Mouse (Mus musculus): ENCODE results near the gene Slc17a2. TPM values are rescaled to one million over a fixed set of nuclear protein-coding genes. Genes with fewer than 3 reads are reported as not detected.
"Not testable (repeated sequence)": the region's sequence is repeated elsewhere in the genome, so short reads cannot be mapped to it uniquely, and the experiment has no call there.

The Slc17a2 gene
- polyA plus RNA-seq (2015; fragmentation: Nextera tagmentation; extraction: Ambion mirVana), result 0.39 TPM in 1 of 2 replicates, not detected in the other

DNA sequence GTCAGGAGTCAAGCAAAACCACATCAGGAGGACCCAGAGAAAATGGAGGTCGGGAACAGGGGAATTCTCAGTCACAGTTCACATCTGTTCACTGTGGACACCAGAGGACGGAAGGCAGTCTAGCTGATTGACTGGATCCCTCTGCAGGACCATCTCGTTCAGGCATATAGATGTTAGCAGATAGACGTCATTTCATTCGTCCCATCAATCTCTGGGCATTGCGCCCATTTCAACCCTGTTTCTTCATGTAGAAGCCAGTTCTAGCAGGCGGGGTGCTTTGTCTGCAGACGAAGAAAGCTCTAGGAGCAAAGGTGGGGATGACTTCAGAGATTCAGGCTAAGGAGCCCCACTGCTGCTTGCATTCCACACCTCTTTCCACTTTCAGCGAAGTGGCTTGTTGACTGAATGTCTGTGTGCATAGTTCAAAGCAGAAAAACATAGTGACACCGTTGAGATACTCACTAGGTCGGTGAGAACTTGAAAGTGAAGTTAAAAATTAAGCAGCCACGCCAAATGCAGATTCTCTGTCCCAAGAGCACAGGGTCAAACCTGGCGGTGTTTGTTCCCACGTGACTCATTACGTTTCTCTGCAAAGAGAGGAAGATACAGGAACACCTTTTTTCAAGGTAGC is at the start of gene Slc17a2:
Gene Slc17a2 (plus strand): TSS at position 572 of the 631 bp plus-strand sequence.
- 75% methylated on average over 15 of the region's 15 CpGs for WGBS
- H3K27me3 ChIP-seq (ENCODE audit: insufficient read depth, low read length), result no peaks in the 10 kb centered on the region

DNA sequence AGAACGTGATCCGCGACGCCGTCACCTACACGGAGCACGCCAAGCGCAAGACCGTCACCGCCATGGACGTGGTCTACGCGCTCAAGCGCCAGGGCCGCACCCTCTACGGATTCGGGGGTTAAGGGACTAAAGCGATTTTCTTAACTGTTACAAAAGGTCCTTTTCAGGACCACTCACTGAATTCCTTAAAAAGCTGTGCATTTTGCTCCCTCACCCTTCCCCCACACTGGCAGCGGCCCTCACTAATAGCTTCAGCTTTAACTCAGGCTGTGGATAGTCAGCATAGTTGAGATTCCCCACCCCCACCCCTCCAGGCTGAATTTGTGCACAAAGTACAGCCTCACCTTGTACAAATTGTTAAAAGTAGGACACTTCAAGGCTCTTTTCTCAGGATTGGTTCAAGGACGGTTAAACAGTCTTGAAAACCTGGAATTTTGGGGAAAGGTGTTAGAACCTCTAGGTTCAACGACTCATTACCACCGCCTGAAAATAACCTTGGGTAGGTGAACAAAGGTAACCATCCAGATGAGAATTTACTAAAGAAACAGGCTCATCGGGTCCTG is 49.5 kb upstream of the Slc17a2 start:
- 1% methylated on average over 17 of the region's 23 CpGs for WGBS
- Histone ChIP-seq H3K27ac (ENCODE audit: low read length) (peak overlapping the region; percentile 97), H3K36me3 (ENCODE audit: insufficient read depth, low read length) (no peaks in the 10 kb centered on the region), H3K4me3 (ENCODE audit: low read length) (peak overlapping the region; percentile 51), H3K9ac (replicated peaks; ENCODE audit: low read length) (peak overlapping the region; percentile 77), H3K27me3 (ENCODE audit: insufficient read depth, low read length) (no peaks in the 10 kb centered on the region), H3K9me3 (ENCODE audit: low read length) (no peaks in the 10 kb centered on the region), H3K4me1 (ENCODE audit: insufficient read depth, low read length) (peaks cover 15% of the 10 kb centered on the region), H3K4me2 (replicated peaks; ENCODE audit: low read depth, low read length) (peak overlapping the region; percentile 77)
- ATAC-seq (ENCODE audit: low FRiP score, low TSS enrichment), result no peak; the same call in none of the 2 replicates

More for the DNA sequence above, at the start of gene Slc17a2:
- Histone ChIP-seq H3K4me1 (ENCODE audit: insufficient read depth, low read length) (no peaks in the 10 kb centered on the region), H3K27ac (ENCODE audit: low read length) (no peak within 1 kb of the TSS), H3K9me3 (ENCODE audit: low read length) (no peaks in the 10 kb centered on the region), H3K4me3 (ENCODE audit: low read length) (no peak within 1 kb of the TSS), H3K36me3 (ENCODE audit: insufficient read depth, low read length) (no peaks in the 10 kb centered on the region), H3K4me2 (replicated peaks; ENCODE audit: low read depth, low read length) (no peak within 1 kb of the TSS), H3K9ac (replicated peaks; ENCODE audit: low read length) (no peak within 1 kb of the TSS)
- no peak for ATAC-seq (ENCODE audit: low FRiP score, low TSS enrichment)

DNA sequence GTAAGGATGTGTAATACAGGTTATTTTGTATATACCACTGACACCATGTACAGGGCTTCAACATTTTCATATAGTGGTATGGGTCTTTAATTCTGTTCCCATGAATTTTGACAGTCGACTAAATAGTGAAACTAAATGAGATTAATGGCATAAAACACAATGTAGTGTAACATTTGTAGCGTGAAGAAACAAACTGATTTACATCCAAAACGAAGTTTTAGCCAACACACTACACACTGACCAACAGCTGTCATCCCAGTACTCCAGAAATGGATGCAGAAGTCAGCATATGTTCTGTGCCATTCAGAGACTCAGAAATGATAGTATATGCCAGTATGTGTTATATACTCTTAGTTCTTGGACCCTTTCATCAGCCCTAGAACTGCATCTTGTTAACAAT is 48.9 kb upstream of the Slc17a2 start:
- Histone ChIP-seq H3K4me3 (ENCODE audit: low read length) (no peak overlapping the region), H3K9ac (replicated peaks; ENCODE audit: low read length) (no peak overlapping the region)
- 36% methylated on average over 3 of the region's 3 CpGs for WGBS

DNA sequence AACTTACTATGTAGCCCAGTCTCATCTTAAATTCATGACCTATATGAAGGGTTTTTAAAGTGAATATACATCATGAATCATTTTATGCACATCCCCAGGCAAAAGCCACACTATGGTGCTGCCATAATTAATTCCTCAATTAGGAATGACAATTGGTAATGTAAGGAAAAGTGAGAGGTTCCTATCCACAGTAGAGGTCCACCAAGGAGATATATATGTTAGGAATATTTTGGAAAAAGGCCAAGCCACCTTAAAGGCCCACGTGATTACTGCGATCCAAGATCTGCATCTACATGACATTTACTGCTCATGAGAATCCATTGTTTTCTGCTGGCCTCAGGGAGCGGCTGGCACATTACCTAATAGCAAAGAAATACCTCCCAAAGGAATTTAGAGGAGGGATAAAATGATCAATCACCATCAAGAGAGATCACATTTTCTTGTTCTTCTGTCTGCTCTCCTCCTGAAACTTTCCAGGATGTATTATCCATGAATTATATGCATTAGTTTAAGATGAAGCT is 47.5 kb upstream of the Slc17a2 start:
- no peaks in the 10 kb centered on the region for H3K9me3 ChIP-seq (ENCODE audit: low read length)
- H3K4me3 ChIP-seq (ENCODE audit: low read length), result no peak overlapping the region
- H3K27ac ChIP-seq (ENCODE audit: low read length), result no peak overlapping the region
- no peaks in the 10 kb centered on the region for H3K27me3 ChIP-seq (ENCODE audit: insufficient read depth, low read length)
- ATAC-seq (ENCODE audit: low FRiP score, low TSS enrichment), result no peak
- no peaks in the 10 kb centered on the region for H3K36me3 ChIP-seq (ENCODE audit: insufficient read depth, low read length)
- peaks cover 28% of the 10 kb centered on the region for H3K4me1 ChIP-seq (ENCODE audit: insufficient read depth, low read length)
- H3K9ac ChIP-seq (replicated peaks; ENCODE audit: low read length), result no peak overlapping the region
- no peak overlapping the region for H3K4me2 ChIP-seq (replicated peaks; ENCODE audit: low read depth, low read length)
- WGBS, result 67% methylated on average over 3 of the region's 3 CpGs

More for the DNA sequence above, 48.9 kb upstream of the Slc17a2 start:
- Histone ChIP-seq H3K27me3 (ENCODE audit: insufficient read depth, low read length) (no peaks in the 10 kb centered on the region), H3K36me3 (ENCODE audit: insufficient read depth, low read length) (no peaks in the 10 kb centered on the region), H3K9me3 (ENCODE audit: low read length) (no peaks in the 10 kb centered on the region), H3K27ac (ENCODE audit: low read length) (0 out of 2 replicates have a peak overlapping the region, but pooled peaks have one; percentile 46), H3K4me1 (ENCODE audit: insufficient read depth, low read length) (peaks cover 18% of the 10 kb centered on the region), H3K4me2 (replicated peaks; ENCODE audit: low read depth, low read length) (0 out of 2 replicates have a peak overlapping the region, but pooled peaks have one; percentile 31)
- ATAC-seq (ENCODE audit: low FRiP score, low TSS enrichment), result no peak

DNA sequence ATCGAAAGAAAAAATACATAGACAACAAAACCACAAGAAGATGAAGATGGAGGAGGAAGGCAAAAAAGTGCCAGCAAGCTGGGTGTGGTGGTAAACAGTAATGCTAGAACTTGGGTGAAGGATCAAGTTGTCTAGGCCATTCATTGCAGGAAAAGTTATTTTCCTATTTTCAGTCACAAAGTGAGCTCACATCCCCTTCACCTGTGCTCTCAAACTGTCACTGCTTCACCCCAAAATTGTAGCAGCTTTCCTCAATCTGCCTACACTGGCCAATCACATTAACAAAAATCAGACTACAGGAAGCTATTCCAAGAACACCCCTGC is 46.9 kb upstream of the Slc17a2 start:
- H3K36me3 ChIP-seq (ENCODE audit: insufficient read depth, low read length), result no peaks in the 10 kb centered on the region
- peak overlapping the region; percentile 70 for H3K4me3 ChIP-seq (ENCODE audit: low read length)
- ATAC-seq (ENCODE audit: low FRiP score, low TSS enrichment), result no peak
- H3K4me1 ChIP-seq (ENCODE audit: insufficient read depth, low read length), result peaks cover 31% of the 10 kb centered on the region
- H3K27ac ChIP-seq (ENCODE audit: low read length), result peak overlapping the region; percentile 99
- peak overlapping the region; percentile 83 for H3K9ac ChIP-seq (replicated peaks; ENCODE audit: low read length)
- H3K27me3 ChIP-seq (ENCODE audit: insufficient read depth, low read length), result no peaks in the 10 kb centered on the region
- peak overlapping the region; percentile 90 for H3K4me2 ChIP-seq (replicated peaks; ENCODE audit: low read depth, low read length)
- no peaks in the 10 kb centered on the region for H3K9me3 ChIP-seq (ENCODE audit: low read length)
- 81% methylated on average over 1 of the region's 1 CpGs for WGBS

DNA sequence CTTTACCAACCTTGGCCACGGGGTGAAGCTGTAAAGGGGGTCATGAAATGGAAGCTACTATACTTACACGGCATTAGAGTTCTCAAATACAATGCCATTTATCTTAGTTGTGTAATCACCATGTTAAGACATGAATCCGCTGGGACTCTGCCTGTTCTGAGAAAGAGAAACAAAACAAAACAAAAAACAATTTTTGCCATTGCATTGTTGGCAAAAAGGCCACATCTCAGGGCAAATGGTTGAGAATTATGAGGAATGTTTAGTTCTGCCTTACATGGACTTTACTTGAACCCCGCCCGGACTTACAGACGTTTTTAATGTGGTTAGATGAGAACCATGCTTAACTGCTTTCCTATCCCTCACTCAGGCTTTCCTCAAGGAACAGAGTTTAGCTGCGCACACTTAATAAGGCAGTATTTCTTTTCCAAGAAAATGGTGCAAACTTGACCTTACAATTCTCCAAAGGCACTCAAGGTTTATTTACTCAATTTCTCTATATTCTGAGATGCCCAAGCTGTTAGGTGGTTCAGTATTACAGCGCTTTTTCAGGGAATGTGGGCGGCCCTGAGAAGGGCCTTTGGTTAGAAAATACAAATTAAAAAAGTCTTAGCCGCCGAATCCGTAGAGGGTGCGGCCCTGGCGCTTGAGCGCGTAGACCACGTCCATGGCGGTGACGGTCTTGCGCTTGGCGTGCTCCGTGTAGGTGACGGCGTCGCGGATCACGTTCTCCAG is 46.4 kb upstream of the Slc17a2 start:
- Histone ChIP-seq H3K36me3 (ENCODE audit: insufficient read depth, low read length) (no peaks in the 10 kb centered on the region), H3K27me3 (ENCODE audit: insufficient read depth, low read length) (no peaks in the 10 kb centered on the region), H3K4me3 (ENCODE audit: low read length) (peak overlapping the region; percentile 70), H3K4me2 (replicated peaks; ENCODE audit: low read depth, low read length) (peak overlapping the region; percentile 90), H3K27ac (ENCODE audit: low read length) (peak overlapping the region; percentile 99), H3K9me3 (ENCODE audit: low read length) (no peaks in the 10 kb centered on the region), H3K9ac (replicated peaks; ENCODE audit: low read length) (peak overlapping the region; percentile 83), H3K4me1 (ENCODE audit: insufficient read depth, low read length) (peaks cover 31% of the 10 kb centered on the region)
- 2% methylated on average over 18 of the region's 27 CpGs for WGBS
- ATAC-seq (ENCODE audit: low FRiP score, low TSS enrichment), result no peak

DNA sequence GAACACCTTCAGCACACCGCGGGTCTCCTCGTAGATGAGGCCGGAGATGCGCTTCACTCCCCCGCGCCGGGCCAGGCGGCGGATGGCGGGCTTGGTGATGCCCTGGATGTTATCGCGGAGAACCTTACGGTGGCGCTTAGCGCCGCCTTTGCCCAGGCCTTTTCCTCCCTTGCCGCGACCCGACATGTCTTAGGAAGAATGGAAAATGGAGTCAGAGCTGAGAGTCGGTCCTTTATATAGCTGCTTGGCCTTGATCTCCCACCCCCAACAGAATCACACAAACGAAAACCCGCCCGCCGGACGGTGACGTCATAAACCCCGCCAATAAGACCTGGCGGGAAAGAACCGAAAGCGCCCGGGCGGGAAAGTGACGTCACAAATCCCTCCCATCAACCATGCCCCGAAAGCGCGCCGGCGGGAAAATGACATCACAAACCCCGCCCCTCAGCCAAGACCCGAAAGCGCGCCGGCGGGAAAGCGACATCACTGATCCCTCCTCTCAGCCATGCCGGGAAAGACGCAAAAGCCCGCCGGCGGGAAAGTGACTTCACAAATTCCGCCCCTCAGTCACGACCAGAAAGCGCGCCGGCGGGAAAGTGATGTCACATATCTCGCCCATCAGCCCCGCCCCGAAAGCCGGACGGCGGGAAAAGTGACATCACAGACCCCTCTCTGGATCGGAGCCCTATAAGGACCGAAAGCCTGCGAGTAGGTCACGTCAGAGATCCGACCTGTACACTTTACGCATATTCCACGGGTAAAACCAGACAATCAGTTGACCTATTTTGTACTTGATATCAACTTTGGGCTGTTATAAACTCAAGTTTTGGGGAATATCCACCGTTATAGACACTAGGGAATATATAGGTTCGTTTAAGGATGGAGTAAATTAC is 45.6 kb upstream of the Slc17a2 start, which contains the start of gene Hist1h4a:
Gene Hist1h4a (minus strand): TSS at position 259 of the 893 bp plus-strand sequence.
- Histone ChIP-seq H3K27ac (ENCODE audit: low read length) (peak within 1 kb of the TSS; percentile 99), H3K27me3 (ENCODE audit: insufficient read depth, low read length) (no peaks in the 10 kb centered on the region), H3K4me2 (replicated peaks; ENCODE audit: low read depth, low read length) (peak within 1 kb of the TSS; percentile 90), H3K9ac (replicated peaks; ENCODE audit: low read length) (peak within 1 kb of the TSS; percentile 83), H3K4me1 (ENCODE audit: insufficient read depth, low read length) (peaks cover 31% of the 10 kb centered on the region), H3K36me3 (ENCODE audit: insufficient read depth, low read length) (no peaks in the 10 kb centered on the region), H3K9me3 (ENCODE audit: low read length) (no peaks in the 10 kb centered on the region), H3K4me3 (ENCODE audit: low read length) (peak within 1 kb of the TSS; percentile 70)
- peak; percentile 80 for ATAC-seq (ENCODE audit: low FRiP score, low TSS enrichment)
- WGBS, result under 1% methylated on average over 64 of the region's 72 CpGs

DNA sequence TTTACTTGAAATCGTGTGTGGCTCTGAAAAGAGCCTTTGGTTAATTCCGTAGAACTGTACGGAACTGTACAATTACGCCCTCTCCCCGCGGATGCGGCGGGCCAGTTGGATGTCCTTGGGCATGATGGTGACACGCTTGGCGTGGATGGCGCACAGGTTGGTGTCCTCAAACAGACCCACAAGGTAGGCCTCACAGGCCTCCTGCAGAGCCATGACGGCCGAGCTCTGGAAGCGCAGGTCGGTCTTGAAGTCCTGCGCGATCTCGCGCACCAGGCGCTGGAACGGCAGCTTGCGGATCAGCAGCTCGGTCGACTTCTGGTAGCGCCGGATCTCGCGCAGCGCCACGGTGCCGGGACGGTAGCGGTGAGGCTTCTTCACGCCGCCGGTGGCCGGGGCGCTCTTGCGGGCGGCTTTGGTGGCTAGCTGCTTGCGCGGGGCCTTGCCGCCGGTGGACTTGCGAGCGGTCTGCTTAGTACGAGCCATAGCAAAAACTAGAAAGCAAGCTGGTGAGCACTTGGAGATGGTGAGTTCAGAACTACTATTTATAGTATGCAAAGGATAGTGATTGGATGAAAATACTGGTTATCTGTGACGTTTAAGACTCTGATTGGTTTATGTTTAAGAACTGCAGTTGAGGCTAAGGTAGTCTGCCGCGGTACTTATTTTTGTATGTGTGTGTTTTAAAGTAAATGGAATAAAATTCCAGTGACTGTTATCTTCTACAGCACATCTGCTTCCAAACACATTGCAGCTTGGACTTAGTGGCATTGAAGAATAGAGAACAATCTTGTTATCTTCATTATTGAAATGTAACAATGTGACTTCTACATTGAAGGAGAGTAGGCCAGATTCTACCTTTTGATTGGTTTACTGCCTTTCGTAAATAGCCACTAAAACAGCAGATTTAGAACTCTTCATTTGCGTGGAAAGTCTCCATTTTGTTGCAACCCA is 44.6 kb upstream of the Slc17a2 start, which contains the start of gene Hist1h3a:
Gene Hist1h3a (minus strand): TSS at position 516 of the 951 bp plus-strand sequence.
- Histone ChIP-seq H3K4me1 (ENCODE audit: insufficient read depth, low read length) (peaks cover 31% of the 10 kb centered on the region), H3K9ac (replicated peaks; ENCODE audit: low read length) (peak within 1 kb of the TSS; percentile 68), H3K4me2 (replicated peaks; ENCODE audit: low read depth, low read length) (peak within 1 kb of the TSS; percentile 90), H3K4me3 (ENCODE audit: low read length) (peak within 1 kb of the TSS; percentile 70), H3K27ac (ENCODE audit: low read length) (peak within 1 kb of the TSS; percentile 99)
- not testable (repeated sequence) for H3K36me3 ChIP-seq (ENCODE audit: insufficient read depth, low read length); H3K9me3 ChIP-seq (ENCODE audit: low read length); H3K27me3 ChIP-seq (ENCODE audit: insufficient read depth, low read length)
- under 1% methylated on average over 28 of the region's 52 CpGs for WGBS
- ATAC-seq (ENCODE audit: low FRiP score, low TSS enrichment), result peak; percentile 64
